Mouse (Mus musculus): ENCODE measurements around the gene Rrp1b. TPM values are rescaled to one million over a fixed set of nuclear protein-coding genes. Genes with fewer than 3 reads are reported as not detected.
"Not testable (repeated sequence)": the region's sequence is repeated elsewhere in the genome, so short reads cannot be mapped to it uniquely, and the experiment has no call there.

Gene Rrp1b
- total RNA-seq, 2 experiments from 2014 or later = 15.3 to 22.4 TPM

DNA sequence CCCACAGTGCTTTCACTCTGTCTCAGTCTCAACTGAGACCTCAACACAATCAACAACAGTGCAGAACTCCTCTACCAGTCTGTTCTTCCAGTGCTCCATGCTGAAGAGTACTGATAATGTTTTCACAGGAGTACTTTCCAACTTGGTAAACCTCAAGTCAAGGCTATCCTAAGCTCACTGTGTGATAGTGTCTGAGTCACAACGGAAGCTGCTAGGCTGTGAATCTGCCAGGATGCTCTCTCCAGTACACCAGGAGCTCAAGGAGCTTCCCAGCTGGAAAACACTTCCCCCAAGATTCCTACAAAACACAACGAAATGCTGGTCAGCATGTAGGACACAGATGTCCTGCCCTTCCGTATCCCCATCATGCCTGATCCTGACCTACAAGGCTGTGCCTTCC is 7.6 kb upstream of the Rrp1b start:
- DNase-seq (ENCODE audit: extremely low spot score in 1 of 2, low spot score in 1 of 2) = no peak

GRCm38 (mm10) chr17:32031684-32032083 is 4.2 kb upstream of the Rrp1b start:
- no peak for DNase-seq (ENCODE audit: extremely low spot score in 1 of 2, low spot score in 1 of 2)

DNA sequence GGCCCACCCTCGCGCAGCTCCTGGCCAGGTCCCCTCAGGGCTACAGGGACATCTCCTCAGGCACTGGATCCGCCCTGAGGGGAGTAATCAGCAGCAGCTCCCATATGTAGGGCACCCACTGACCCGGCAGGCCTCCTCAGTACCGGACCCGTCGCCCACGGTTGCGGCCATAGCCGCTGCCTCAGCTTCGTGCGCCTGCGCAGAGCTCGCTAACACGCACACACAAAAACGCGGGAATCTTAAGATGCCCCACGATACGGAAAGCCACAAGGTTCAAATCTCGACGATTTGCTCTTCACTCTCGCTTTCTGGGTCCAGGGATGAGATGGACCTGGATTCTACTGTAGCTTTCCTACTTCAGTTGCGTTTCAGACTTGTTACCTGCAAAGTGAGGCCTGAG is 1.6 kb upstream of the Rrp1b start:
- no peak for DNase-seq (ENCODE audit: extremely low spot score in 1 of 2, low spot score in 1 of 2)

DNA sequence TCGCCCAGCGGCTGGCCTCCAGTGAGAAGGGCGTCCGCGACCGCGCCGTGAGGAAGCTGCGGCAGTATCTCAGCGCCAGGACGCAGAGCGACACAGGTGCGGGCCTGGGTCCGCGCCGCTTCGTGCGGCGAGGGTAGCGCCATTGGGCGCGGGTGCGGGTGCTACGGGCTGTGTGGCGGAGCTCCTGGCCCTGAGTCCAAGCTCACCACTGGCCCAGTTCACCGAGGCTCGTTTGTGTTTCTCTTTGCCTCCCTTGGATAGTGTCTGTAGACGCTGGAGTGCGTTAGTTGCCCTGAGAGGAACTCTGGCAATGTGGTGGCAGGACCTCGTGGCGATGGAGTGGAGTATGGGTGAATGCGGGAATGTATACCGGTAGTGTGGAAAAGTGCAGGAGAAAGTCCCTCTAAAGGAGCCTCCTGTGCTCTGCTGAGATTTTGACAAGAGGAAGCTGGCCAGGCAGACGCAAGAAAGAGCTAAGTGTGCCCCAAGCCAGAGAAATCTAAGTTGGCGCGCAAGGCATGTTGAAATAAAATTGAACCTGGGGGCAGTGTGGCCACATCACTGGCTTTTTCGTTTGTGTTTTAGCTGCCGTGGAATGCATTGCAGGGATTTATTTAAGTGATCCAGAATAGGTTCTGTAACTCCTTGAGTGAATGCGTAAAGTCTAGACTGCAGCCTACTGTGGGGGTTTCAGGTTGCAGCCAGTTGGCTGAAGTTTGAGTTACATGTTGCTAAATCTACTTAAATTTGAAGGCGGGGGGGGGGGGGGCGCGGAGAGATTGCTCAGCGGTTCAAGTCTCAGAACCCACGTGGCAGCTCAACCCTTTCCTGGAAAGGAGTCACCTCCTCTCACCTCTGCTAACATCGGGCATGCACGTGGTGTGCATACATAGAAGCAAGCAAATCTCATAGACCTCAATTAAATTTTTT is 874 bp downstream of the Rrp1b start:
- no peak for DNase-seq (ENCODE audit: extremely low spot score in 1 of 2, low spot score in 1 of 2)

- no peak for DNase-seq (ENCODE audit: extremely low spot score in 1 of 2, low spot score in 1 of 2)
Measured at GRCm38 (mm10) chr17:32040263-32040662, 4.4 kb downstream of the Rrp1b start.

GRCm38 (mm10) chr17:32046541-32046940 is 10.6 kb downstream of the Rrp1b start:
- DNase-seq (ENCODE audit: extremely low spot score in 1 of 2, low spot score in 1 of 2) = no peak

DNA sequence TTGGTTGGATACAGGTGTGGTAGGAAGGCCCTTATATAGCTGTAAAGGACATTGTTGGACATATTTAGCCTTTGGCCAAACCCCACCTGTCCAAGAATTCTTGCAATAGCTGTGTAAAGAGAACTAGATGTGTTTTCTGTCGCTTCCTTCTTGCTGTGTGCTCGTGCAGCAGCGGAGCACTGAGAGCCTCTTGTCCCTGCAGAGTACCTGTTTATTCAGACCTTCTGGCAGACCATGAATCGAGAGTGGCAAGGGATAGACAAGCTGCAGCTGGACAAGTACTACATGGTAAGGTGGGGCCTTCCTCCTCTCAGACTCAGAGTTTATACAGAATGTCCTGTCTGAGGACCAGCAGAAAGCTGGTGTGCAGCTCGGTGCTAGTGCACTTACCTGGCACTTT is 12.5 kb downstream of the Rrp1b start:
- DNase-seq (ENCODE audit: extremely low spot score in 1 of 2, low spot score in 1 of 2) = no peak

GRCm38 (mm10) chr17:32049914-32050313 is 14.0 kb downstream of the Rrp1b start:
- DNase-seq (ENCODE audit: extremely low spot score in 1 of 2, low spot score in 1 of 2) = no peak

DNA sequence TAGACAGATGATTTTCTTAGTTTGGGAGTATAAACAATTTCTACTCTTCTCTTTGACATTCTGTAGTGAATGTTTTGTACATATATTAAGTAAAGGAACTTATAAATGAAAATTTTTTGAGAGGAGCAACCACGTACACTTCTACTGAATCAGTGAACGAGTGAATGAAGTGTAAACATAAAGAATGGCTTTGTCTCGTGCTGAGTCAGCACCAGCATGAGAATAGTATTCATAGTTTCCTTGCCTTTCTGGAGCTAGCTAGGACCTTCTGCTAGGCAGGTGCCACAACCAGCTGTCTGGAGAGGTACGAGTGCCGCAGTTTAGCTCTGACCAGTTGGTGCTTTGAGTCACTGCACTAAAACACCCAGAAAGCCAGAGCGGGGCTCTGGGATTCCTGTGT is 14.7 kb downstream of the Rrp1b start:
- DNase-seq (ENCODE audit: extremely low spot score in 1 of 2, low spot score in 1 of 2) = no peak

GRCm38 (mm10) chr17:32052237-32053080 is 16.6 kb downstream of the Rrp1b start:
- DNase-seq (ENCODE audit: extremely low spot score in 1 of 2, low spot score in 1 of 2) = no peak

DNA sequence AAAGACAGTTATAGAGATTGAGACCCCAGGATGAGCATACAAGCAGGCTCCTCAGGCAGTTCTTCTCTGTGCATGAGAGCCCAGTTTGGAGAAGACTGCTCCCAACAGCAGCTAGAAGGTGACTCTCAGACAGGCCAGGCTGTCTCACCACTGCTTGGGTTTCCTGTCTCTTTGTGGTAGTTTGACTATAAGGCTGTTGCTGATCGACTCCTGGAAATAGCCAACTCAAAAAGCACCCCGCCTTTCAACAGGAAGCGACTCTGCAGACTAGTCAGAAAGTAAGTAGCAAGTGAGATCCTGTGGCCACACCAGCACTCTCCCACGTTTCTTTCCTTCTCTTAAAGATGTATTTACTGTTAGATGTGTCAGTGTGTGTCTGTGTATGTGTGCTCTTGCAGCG is 17.8 kb downstream of the Rrp1b start:
- DNase-seq (ENCODE audit: extremely low spot score in 1 of 2, low spot score in 1 of 2) = no peak

- no peak for DNase-seq (ENCODE audit: extremely low spot score in 1 of 2, low spot score in 1 of 2)
Measured at GRCm38 (mm10) chr17:32057843-32058242, 21.9 kb downstream of the Rrp1b start.

DNA sequence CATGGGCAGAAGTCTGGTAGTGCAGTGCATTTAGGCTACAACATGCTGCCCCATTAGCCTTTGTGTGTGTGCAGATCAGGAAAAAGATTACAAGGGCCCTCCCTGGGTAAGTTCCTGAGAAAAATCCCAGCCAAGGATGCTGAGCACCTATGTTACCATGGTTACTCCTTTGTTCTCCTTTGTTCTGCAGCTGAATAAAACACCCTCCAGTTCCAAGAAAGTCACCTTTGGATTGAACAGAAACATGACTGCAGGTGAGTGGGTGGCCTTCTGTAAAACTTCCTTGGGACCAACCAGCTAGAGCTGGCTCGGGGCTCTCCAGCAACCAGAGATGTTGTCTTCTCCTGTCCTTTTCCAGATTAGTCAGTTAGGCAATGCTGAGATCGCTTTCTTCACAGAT is 23.2 kb downstream of the Rrp1b start:
- DNase-seq (ENCODE audit: extremely low spot score in 1 of 2, low spot score in 1 of 2) = no peak

DNA sequence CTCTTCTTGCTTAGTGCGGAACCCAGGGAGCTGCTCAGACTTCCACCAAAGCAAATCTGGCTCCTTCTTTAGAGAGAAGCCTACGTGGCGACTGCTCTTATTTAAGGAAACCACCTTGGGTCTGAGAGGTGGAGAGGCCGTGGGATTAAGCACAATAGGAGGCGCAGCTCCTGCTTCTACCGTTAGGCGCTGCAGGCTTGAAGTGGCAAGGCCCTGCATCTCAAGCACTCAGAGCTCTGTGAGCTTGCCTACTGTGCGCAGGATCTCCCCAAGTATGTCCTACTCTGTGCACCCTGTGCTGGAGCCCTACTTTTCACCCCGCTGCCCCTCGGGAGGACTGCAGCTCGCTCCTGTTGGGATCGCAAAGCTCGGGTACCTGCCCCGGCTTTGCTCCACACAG is 25.3 kb downstream of the Rrp1b start:
- DNase-seq (ENCODE audit: extremely low spot score in 1 of 2, low spot score in 1 of 2) = no peak

- DNase-seq (ENCODE audit: extremely low spot score in 1 of 2, low spot score in 1 of 2) = no peak
Measured at GRCm38 (mm10) chr17:32063654-32064053, 27.8 kb downstream of the Rrp1b start.

DNA sequence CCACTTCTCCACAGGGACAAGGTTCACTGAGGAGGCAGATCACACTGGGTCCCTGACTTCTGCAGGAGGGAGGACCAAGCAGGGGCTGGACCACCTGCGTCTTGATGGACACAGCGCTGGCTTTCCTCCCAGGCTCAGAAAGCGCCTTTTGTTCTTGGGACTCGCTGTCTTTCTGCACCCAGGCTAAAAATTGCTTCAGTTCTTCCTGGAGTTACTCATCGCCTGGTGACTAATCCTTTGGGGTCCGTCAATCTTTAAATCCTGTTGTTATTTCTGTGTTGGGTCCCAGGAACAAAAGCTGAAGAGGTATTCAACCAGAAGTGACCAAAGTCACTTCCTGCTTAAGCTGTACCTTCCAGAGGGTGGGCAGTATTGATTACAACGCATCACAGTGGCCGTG is 28.9 kb downstream of the Rrp1b start:
- not testable (repeated sequence) for DNase-seq (ENCODE audit: extremely low spot score in 1 of 2, low spot score in 1 of 2)

GRCm38 (mm10) chr17:32067541-32067940 is 31.6 kb downstream of the Rrp1b start:
- DNase-seq (ENCODE audit: extremely low spot score in 1 of 2, low spot score in 1 of 2) = no peak

DNA sequence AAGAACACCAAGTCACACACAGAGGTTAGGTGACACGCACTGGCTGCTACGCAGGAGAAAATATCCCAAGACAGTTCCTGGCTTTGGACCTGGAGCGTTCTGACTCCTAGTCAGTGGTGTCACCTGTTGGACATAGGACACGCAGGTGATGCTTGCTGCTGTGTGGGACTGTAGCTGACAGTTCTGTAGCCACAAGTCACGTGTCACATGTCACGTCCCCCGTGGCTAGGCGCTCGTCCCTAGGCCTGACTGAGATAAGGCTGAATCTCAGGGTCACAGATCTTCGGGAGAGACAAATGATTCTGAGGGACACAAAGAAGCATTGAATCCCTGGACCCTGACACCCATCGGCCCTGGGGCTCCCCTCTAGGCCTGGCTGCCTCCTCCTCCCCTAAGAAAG is 32.5 kb downstream of the Rrp1b start:
- no peak for DNase-seq (ENCODE audit: extremely low spot score in 1 of 2, low spot score in 1 of 2)

- no peak for DNase-seq (ENCODE audit: extremely low spot score in 1 of 2, low spot score in 1 of 2)
Measured at GRCm38 (mm10) chr17:32068810-32069209, 32.9 kb downstream of the Rrp1b start.

GRCm38 (mm10) chr17:32073359-32073758 is 37.5 kb downstream of the Rrp1b start:
- peak; percentile 82 to 98 for DNase-seq (ENCODE audit: extremely low spot score in 1 of 2, low spot score in 1 of 2)

DNA sequence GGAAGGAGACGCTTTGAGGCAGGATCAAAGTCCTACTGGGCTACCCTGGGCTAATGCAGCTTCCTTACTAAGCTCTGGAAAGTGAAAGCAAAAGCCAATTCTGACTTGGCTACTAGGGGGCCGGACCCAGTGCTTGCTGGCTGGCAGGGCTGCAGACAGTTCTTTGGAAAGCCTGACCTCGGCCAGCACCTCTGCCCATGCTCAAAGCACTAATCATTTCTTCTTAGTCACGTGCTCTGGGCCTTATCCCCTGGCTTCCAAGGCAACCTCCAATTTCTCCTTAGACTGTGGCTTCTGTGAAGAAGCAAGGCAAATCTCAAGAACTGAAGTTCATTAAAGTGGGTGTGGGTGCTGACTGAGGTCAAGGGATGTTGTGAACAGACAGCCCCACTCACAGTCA is 38.8 kb downstream of the Rrp1b start:
- DNase-seq (ENCODE audit: extremely low spot score in 1 of 2, low spot score in 1 of 2) = no peak

Data from layer of hippocampus, postnatal 25 days (tissue).